Mouse (Mus musculus) right cerebral cortex, postnatal 25 days (tissue): ENCODE measurements around the gene Zfp827.

ENCODE experiments used
- DNase-seq: peaks from one replicate; pipeline ENCODE4 v3.0.0; 2022

Gene Zfp827

DNA sequence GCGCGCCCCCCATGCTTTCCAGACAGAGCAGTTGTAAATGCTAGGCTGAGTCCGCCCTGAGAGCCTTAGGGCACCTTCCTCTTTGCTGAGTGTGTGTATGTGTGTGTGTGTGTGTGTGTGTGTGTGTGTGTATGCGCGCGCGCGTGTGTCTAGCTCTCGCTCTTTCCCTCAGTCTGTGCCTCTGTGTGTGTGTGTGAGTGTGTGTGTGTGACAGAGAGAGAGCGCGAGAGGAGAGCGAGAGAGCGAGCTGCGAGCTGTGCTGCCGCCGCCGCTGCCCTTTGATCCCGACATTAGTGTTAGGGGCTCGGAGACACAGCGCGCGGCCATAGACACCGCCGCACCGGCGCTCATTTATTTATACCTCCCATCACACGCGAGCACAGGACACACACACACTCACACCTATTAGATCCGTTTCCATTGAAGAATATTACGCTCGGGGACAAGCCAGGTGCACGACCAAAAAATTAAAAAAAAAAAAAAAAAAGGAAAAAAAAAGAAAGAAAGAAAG lies at the start of gene Zfp827:
Zfp827 (plus strand) TSS at position 461 of the 511 bp plus-strand sequence.
- DNase-seq, result peak; percentile 55

DNA sequence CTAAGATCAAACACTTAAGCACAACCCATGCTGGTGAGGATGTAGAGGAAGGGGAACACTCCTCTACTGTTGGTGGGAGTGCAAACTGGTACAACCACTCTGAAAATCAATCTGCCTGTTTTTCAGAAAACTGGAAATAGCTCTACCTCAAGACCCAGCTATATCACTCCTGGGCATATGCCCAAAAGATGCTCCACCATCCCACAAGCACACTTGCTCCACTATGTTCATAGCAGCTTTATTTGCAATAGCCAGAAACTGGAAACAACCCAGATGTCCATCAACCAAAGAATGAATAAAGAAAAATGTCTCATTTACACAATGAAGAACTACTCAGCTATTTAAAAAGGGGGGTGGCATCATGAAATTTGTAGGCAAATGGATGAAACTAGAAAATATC lies 23.9 kb upstream of the Zfp827 start:
- no peak for DNase-seq

DNA sequence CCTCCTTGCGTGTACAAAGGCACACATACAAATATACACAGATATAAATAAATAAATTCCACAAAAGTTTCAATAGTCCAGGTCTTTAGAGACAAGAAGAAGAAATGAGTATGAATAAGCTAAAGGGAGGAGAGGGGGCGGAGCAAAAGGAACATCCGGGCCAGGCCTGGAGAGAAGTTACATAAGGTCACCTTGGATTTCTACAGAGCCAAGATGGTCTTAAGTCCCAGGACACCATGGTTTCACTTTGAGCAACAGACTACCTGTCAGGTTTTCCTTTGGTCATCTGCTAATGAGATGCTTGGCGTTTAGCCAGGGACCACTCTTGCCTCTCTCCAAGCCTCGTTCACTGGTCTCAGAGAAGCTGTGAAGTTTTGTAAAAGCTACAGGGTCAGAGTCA lies 13.2 kb upstream of the Zfp827 start:
- DNase-seq, result no peak

DNA sequence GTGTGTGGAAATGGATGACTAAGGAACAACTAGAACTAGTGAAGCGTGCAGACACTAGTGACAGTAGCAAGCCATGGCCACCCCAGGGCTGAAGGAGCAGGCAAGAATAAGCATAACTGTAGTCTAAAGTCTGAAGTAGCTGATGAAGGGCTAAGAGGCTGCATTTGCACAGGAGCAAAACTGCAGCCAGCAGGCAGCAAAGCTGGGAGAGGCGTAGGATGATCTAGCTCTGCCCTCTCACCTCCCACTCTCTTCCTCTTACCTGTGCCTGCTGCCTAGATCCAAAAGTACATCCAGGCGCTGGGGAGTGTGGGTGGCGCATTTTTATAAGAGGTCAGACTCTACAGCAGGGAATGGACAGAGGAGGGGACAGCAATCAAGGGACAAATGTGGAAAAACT lies 12.2 kb upstream of the Zfp827 start:
- DNase-seq, result no peak

DNA sequence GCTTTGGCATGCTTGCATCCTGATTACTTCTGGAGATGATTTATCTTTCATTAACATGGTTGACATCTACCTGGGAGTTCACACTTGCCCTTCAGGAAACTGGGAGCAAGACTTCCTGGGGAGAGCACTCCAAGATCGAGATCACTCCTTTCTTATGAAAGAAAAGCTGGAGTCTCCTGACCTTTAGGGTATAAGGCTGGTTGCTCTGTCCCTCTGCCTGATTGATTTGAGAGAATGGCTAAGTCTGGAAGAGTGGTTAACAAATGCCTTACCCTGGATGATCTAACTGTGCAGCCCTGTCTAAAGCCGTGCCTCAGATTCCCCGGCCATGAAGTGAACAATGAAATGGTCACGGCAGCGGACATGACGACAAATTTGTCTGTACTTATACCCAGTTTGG lies 11.7 kb upstream of the Zfp827 start:
- no peak for DNase-seq

DNA sequence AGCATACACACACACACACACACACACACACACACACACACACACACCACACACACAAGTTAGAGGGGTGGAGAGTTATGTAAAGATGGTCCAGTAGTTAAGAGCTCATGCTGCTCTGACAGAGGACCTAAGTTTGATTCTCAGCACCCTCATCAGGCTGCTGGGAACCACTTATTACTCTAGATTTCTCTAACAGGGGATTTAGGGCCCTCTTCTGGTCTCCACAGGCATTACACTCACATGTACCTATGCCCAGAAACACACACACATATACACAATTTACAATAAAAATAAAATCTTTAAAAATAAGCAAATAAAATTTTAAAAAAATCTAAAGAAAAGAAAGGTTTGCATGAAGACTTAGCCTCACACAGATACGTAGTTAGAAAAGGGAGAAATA lies 4.3 kb upstream of the Zfp827 start:
- no peak for DNase-seq

DNA sequence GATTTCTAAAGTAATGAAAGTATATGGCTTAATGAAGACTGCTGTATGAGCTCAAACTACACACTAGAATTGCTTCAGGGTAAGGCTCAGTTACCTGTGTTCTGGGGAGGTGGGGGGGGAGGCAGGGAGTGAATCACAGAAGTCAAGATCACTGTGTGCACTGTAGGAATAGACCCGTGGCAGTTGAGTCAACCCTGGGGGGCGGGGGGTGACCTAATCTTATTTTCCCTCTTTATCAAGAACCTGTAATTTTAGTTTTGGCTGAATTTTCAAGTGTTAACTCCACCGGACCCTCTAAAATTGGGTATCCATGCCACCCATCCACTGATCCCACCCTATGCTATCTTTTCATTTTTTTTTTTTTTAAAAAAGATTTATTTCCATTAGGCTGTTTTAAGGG lies 918 bp upstream of the Zfp827 start:
- no peak for DNase-seq

DNA sequence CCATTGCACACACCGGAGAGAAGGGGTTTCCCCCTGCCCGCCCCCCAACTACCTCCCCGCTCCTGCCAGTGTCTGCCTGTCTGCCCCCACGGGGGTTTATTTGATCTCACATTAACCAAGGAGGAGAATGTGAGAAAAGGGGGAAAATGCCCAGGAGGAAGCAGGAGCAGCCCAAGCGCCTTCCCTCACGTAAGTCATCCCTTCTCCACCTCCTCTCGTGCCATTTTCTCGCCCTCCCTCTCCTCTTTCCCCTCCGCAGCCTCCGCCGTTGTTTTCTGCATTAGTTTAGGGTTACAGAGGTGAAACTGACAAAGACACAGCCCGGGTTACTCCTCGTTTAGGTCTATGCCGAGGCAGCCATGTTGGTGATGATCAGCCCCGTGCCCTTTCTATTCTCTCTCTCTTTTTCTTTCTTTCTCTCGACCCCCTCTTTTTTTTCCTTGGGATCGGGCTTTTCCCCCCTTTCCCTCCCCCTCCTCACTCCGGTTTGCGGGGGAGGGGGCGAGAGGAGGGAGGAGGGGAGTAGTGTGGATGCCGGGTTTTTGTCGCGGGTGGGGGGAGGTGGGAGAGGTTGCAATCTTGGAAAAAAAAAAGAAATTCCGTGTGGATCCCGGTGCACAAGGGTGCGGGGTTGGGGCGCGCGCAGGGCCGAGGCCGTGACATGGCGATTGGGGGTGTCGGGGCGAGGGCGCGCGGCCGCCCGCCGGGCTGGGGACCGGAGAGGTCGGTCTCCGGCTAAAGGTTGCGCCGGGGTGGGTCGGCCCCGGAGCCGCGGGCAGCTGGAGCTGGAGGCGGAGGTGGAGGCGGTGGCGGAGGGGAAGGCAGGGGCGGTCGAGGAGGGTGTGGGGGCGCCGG lies 531 bp downstream of the Zfp827 start:
- peak; percentile 42 for DNase-seq

DNA sequence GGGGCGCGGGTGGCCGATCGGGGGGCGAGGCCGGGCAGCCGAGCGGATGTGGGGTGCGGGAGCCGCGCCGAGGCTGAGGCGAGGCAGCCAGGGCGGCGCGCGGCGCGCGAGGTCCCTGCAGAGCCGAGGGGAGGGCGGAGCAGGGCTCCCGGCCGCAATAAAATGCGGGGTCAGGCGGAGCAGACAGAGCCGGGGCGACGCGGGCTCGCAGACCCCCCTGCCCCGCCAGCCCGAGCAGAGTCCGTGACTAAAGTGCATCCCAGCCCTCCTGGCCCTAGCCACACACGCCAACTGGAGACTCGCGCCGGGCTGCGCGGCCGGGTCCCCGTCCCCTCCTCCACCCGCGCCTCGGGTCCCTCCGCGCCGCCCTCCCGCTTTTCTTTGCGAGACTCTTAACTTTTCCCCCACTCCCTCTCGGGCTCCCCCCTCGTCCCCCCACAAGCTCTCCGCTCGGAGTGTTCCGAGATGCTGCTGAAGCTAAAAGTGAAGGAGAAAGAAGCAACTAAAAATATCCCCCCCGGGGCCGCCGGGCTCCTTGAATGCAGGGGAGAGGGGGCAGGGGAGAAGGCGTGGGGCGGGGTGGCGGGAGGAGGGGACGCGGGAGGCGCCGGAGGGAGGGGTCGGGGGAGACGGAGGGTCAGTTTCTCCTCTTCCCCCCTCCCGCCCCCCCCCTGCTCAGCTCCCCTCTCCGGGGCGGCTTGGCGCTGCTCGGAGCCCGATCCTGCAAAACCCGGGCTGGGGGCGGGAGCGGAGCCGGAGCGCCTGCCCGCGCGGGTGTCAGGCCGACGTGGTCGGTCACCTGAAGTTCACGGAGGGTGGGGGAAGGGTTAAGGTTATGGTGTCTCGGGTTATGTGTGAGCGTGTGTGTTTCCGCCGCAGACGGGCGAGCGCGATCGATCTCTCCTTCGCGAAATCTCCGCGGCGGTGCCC lies 1.4 kb downstream of the Zfp827 start:
- peak; percentile 77 for DNase-seq

DNA sequence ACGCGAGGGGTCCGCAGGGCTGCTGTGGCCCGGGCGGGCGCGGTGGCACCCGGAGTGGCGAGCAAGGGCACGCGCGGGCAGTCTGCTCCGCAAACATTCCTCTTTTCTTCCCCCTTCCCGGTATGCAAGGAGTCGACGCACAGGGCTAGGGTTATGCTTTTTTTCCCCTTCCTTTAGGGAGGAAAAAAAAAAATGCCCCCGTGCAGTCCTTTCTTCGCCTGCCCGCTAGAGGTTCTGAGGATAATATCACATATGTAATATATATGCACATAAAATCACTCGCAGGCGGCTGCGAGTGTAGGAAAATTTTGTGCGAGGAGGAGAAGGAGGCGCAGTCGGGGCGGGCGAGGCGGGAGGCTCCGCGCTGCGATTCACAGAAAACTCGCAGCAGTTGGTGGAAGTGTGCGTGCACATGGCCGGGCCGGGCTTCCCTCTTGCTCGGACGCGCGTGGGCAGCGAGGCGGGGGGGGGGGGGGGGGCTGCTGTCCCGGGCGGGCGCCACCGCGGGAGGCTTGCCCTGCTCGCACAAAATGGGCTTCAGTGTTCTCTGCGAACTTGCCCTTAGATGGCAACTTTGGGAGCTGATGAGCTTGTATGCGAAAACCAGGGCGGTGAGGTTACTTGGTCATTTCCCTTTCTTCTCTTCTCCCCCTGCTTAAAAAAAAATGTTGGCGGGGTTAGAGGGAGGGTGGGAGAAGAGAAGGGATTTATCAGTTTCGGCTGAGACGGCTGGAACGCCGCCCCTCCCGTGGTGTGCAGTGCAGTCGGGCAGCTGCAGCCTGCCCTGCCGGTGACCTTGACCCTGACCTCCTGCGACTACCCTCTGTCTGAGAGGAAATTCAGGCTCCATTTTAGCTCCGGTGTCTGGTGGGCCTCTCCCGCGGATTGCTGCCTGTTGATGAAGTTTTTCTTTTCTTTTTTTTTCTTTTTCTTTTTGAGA lies 2.4 kb downstream of the Zfp827 start:
- DNase-seq, result peak; percentile 59

DNA sequence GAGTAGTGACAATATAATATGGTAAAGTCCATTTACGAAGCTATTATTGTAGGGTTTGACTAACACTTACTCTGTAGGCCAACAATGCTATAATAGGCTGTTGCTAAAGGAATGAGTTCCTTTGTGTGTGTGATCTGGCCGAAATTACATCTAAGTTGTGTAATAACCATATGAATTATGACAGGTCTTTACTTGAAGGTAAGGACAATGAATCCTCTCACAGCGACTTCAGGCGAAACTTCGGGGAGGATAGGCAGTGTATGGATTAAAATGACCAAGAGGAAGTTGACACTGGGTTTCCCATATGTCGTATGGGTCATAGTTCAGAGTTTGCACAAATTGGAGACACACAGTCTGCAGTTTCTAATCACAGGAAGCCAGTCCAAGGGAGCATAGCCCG lies 9.3 kb downstream of the Zfp827 start:
- no peak for DNase-seq

DNA sequence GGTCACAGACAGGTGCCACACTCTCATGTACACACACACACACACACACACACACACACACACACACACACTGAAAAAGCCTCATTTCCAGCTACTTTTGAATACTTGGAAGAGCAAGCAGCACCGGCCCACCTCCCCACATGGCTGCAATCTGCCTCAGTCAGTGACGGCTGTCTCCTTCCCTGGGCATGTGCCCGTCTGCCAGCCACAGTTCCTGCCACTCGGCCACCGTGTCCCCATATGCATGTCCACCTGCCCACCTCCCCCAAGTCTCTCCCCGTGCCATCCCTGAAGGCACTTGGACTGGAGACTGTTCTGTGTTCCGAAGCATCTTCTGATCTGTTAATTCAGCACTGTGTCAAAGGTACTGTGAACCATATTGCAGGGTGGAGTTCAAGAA lies 9.8 kb downstream of the Zfp827 start:
- no peak for DNase-seq

DNA sequence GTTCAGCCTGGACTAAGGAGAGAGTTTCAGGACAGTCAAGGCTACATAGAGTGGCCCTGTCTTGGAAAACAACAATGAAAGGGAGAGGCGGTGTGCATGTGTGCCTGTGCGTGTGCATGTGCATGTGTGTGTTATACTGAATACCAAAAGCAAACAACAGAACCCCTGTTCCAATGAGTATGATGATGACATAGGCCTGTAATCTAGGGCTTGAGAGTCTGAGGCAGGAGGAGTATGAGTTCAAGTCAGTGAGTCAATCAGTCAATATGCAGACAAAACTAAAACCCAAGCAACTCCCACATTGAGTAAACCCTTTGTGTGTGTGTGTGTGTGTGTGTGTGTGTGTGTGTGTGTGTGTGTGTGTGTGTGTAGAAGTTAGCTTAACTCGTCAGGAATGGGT lies 13.2 kb downstream of the Zfp827 start:
- DNase-seq, result no peak

DNA sequence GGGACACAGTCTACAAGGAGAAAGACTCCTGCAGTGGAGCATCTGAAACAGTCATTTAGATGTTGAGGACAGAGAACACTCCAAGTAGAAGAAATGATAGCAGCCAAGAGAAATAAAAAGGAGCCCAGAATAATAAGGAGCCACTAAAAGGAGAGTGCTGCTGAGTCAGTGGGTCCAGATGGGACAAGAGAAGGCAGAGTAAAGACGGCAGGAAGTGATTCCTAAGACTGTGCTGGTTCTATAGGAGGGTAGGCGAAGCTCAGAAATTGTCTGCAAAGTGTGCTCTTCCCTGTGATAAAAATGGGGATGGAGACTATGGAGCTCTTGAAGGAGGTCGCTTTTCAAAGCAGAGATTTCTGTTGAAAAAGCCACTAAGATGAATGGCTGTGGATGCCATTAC lies 14.0 kb downstream of the Zfp827 start:
- DNase-seq, result no peak

DNA sequence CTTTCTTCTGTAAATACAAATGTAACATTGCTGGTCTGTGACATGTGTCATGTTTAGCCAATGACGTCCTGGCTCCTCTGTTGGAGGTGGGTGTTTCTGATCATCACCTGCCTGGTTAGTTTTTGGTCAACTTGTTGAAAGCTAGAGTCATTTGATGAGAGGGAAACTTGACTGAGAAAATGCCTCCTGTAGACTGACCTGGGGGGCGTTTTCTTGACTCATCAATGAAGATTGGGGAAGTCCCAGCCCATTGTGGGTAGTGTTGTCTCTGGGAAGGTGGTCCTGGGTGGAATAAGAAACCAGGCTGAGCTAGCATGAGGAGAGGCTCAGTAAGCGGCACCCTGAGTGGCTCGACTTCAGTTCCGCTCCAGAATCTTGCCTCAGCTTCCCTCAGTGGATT lies 16.4 kb downstream of the Zfp827 start:
- no peak for DNase-seq

DNA sequence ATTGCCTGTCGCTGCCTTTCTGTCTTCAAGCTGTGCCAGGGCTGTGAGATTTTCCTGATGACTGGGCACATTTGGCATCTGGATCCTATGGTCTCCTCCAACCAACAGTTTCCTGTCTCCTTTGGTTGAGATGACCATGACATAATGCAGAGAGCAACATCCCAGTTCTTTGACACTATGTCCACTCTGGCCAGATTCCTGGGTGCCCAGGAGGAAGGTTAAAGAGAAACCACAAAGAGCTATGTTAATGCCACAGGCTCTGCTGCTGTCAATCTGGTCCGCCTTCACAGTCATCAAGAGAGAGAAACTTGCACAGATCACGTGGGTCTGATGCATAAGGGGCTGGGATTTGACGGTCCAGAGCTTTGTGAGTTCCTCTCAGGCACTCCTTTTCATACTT lies 18.4 kb downstream of the Zfp827 start:
- DNase-seq, result no peak

DNA sequence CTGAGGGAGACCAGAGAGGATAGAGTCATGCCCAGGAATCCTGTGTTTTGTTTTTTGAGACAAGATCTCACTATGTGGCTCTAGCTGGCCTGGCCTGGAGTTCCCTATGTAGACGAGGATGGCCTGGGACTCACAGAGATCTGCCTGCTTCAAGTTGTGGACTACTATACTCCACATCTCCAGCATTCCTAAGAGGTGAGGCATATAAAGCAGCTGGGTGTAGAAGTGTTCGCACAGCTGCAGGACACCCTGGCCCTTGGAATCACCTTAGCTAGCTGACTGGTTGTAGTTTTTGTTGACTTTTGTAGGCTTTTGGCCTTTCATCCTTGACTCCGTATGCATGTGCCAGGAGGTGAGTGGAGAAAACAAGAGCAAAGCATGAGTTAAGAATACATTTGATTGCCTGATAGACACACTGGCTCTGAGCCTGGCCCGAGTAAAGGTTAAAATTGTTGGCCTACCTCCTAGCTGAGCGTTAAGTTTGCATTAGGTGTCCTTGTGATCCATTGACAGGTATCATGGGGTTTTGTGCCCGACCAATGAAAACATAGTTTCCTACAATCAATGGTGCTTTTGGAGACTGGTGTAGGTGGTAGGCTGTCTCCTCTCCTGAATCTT lies 20.3 kb downstream of the Zfp827 start:
- no peak for DNase-seq

DNA sequence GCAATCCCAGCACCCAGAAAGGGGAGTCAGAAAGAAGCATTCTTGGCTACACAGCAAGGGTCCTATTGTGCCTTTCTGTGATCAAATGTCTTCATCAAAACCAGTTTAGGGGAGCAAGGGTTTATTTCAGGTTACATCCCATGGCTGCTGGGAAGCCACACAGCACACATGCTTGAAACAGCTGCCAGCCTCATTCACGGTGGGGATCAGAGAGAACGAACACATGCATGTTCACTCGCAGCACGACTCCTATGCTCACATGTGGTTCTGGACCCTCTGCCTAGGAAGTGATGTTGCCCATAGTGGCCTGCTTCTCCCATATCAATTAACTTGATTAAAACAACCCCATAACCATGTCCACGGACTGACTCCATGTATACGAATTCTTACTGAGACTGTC lies 26.0 kb downstream of the Zfp827 start:
- no peak for DNase-seq

DNA sequence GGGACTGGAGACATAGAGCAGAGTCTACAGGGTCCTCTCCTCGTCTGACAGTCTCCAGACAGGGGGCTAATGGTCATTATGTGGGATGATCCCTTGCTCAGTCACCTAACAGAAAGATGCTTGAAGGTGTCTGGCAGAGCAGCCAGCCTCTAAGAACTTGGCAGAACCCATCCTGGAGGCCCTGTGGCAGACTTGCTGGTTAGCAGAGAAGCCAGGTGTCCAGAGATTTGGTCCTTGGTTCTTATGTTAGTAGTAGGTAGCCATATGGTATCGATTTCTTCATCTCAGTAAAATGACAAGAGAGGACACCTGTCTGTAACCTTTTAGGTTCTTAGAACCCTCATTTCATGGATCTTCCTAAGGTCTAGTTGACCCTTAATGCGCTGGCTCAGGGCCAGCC lies 28.9 kb downstream of the Zfp827 start:
- DNase-seq, result no peak

DNA sequence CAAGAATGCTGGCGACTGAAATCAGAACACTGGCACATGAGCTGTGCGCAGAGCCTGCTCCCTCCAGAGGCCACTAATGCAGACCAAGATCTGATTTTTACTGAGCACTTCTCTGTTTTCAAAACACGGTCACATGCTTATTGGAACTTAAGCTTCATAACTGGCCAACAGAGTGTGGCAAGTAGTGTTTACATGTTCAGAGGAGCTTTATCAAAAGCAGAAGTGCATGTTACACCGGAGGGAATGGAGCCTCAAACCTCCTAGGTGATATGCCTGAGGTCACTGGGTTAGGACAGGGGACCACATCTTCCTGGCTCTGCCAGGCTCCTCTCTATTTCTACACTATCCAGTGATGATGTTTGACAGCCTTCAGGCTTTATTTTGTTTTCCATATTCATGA lies 31.1 kb downstream of the Zfp827 start:
- no peak for DNase-seq

DNA sequence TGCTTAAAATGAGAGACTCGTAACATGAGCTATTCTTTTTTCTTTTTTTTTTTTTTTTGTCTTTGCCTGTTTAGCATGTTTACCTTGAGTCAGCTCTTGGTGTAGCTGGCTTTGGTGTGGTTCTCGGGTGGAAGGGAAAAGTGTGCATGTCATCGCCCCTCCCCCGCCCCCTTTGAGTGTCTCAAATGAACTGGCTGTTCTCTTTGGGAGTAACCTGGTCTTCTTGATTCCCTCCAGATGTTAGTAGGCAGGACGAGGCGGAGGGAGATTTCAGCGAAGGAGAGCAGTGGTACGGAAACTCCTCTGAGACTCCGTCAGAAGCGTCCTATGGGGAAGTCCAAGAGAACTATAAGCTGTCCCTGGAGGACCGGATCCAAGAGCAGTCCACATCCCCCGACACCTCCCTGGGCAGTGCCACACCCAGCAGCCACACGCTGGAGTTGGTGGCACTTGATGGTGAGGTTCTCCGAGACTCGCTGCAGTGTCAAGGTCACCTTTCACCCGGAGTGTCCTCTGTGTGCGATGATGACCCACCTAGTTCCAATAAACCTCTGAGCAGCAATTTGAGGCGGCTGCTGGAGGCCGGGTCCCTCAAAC lies 31.9 kb downstream of the Zfp827 start:
- DNase-seq, result no peak

DNA sequence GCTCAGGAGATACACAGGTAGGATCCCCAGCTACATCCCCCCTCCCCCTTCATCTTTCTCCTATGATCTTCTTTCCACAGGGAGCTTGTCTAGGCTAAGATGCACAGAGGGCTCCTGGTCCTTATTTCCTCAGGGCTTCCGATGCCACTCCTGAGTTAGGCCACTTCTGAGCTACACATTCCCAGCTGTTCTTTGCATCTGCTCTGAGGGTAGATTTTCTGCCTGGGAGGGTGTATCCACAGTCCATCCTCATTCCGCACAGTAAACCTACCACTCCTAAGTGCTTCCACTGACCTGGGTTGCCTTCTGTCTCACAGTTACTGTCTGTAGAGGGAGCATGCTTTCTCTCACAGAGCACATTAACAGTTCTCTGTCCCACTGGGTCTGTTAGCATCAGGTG lies 37.7 kb downstream of the Zfp827 start:
- DNase-seq, result no peak
